Mouse (Mus musculus) intestine, embryonic 15.5 days (tissue): ENCODE results near the gene Phldb1. TPM values are rescaled to one million over a fixed set of nuclear protein-coding genes. Genes with fewer than 3 reads are reported as not detected.

Experiments
- ATAC-seq: fragments of 200-750 bp; cut with Nextera tagmentation; 2 replicates; pipeline ENCODE4 v1.8.0; 2017; ENCODE audit warnings: moderate TSS enrichment, moderate library complexity
- H3K27ac ChIP-seq: fragments of 300-500 bp; sonication (generic); 2 replicates; pipeline ENCODE4 v1.5.1; 2015; ENCODE audit warnings: mild to moderate bottlenecking, inconsistent platforms
- H3K27me3 ChIP-seq: fragments of 300-500 bp; sonication (generic); replicated peaks from 2 replicates; pipeline ENCODE4 v1.6.1; 2015; ENCODE audit warnings: inconsistent platforms
- H3K36me3 ChIP-seq: fragments of 300-500 bp; sonication (generic); 2 replicates; pipeline ENCODE4 v1.6.1; 2015; ENCODE audit warnings: inconsistent platforms
- H3K4me1 ChIP-seq: fragments of 300-500 bp; sonication (generic); replicated peaks from 2 replicates; pipeline ENCODE4 v1.6.1; 2015; ENCODE audit warnings: inconsistent platforms
- H3K4me2 ChIP-seq: fragments of 300-500 bp; sonication (generic); replicated peaks from 2 replicates; pipeline ENCODE4 v1.6.1; 2015; ENCODE audit warnings: mild to moderate bottlenecking, inconsistent platforms
- H3K4me3 ChIP-seq: fragments of 300-500 bp; sonication (generic); replicated peaks from 2 replicates; pipeline ENCODE4 v1.5.1; 2015; ENCODE audit warnings: inconsistent platforms
- H3K9ac ChIP-seq: fragments of 300-500 bp; sonication (generic); 2 replicates; pipeline ENCODE4 v1.6.1; 2015; ENCODE audit warnings: inconsistent platforms
- H3K9me3 ChIP-seq: fragments of 300-500 bp; sonication (generic); 2 replicates; pipeline ENCODE4 v1.6.1; 2016; ENCODE audit warnings: inconsistent platforms
- WGBS: fragments of 180-500 bp; shearing (Covaris S2); methylation state at CpG from one replicate; pipeline ENCODE4 v1.1.7; 2015; 5-methylcytosine and 5-hydroxymethylcytosine counted together
- polyA plus RNA-seq: library from polyadenylated mRNA; unstranded; fragments of >200 nt; fragmentation: Nextera tagmentation; extraction: Ambion mirVana; gene quantifications from 2 replicates; pipeline ENCODE4 v1.2.1, GENCODE M21; 2015

Phldb1 gene
- polyA plus RNA-seq, 1 experiment from 2014 or later, result 18.9 TPM

DNA sequence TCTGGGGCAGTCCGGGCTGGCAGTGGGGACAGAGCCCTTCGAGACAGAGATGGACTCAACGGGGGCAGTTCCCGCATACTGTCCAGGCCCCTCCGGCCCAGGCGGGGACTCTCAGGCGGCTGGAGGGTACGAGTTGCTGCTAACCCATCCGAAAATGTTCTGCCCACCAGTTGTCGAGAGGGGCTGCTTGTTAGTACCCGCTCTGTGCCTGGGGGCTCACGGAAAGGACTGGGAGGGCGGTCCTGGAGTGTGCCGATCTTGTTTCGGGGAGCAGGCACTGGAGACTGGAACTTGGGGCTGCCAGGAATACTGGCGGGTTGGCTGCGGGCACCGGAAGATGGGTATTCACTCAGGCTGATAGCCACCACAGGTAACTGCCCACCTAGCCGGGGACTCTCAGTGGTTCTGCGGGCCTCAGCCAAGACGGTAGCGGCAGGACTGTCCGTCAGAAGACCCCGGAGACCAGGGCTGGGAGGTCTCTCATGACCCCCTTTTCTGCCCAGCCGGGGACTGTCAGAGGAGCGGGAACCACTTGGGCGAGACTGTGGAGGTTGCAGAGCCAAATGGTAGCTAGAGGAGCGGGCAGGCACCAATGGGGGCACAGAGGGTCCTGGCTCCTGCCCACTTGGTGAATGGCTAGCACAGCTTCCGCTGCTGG, 19.2 kb downstream of the Phldb1 start:
- H3K27me3 ChIP-seq, result no peaks in the 10 kb centered on the region
- H3K9me3 ChIP-seq, result no peaks in the 10 kb centered on the region
- peaks cover 25% of the 10 kb centered on the region for H3K4me1 ChIP-seq
- 0 out of 2 replicates have a peak, but pooled peaks cover 11% of the 10 kb centered on the region for H3K36me3 ChIP-seq
- no peak overlapping the region for H3K27ac ChIP-seq
- no peak overlapping the region for H3K9ac ChIP-seq
- no peak overlapping the region for H3K4me3 ChIP-seq
- WGBS, result 96% methylated on average over 29 of the region's 29 CpGs
- ATAC-seq, result no peak
- no peak overlapping the region for H3K4me2 ChIP-seq

DNA sequence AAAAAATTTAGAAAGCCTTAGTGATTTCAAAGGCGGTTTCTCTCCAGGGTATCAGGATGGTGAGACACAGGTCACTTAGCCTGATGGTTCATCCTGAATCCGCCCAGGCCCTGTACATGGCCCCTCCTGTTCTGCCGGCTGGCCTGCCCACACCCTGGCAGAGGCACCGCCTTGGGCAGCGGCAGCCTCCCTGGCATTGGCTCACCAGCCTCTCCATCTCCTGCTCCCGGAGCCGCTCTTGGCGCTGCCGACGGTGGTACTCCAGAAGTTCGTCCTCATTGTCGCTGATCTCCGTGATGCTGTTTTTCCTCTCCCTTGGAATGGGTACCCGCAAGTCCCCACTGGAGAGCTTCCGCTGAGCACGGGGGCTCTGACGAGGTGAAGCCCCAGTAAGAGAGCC, 19.9 kb downstream of the Phldb1 start:
- peaks cover 18% of the 10 kb centered on the region for H3K4me1 ChIP-seq
- no peaks in the 10 kb centered on the region for H3K9me3 ChIP-seq
- H3K27ac ChIP-seq, result no peak overlapping the region
- no peak overlapping the region for H3K4me3 ChIP-seq
- WGBS, result 89% methylated on average over 17 of the region's 17 CpGs
- 0 out of 2 replicates have a peak, but pooled peaks cover 11% of the 10 kb centered on the region for H3K36me3 ChIP-seq
- no peak for ATAC-seq
- H3K9ac ChIP-seq, result no peak overlapping the region
- no peak overlapping the region for H3K4me2 ChIP-seq
- H3K27me3 ChIP-seq, result no peaks in the 10 kb centered on the region

GRCm38 (mm10) chr9:44713574-44713973, 21.4 kb downstream of the Phldb1 start:
- no peak overlapping the region for H3K9ac ChIP-seq
- no peaks in the 10 kb centered on the region for H3K27me3 ChIP-seq
- no peak for ATAC-seq
- no peaks in the 10 kb centered on the region for H3K9me3 ChIP-seq
- 0 out of 2 replicates have a peak, but pooled peaks cover 11% of the 10 kb centered on the region for H3K36me3 ChIP-seq
- H3K4me1 ChIP-seq, result peaks cover 25% of the 10 kb centered on the region
- no peak overlapping the region for H3K4me2 ChIP-seq
- H3K4me3 ChIP-seq, result no peak overlapping the region
- no peak overlapping the region for H3K27ac ChIP-seq
- 60% methylated on average over 2 of the region's 2 CpGs for WGBS

DNA sequence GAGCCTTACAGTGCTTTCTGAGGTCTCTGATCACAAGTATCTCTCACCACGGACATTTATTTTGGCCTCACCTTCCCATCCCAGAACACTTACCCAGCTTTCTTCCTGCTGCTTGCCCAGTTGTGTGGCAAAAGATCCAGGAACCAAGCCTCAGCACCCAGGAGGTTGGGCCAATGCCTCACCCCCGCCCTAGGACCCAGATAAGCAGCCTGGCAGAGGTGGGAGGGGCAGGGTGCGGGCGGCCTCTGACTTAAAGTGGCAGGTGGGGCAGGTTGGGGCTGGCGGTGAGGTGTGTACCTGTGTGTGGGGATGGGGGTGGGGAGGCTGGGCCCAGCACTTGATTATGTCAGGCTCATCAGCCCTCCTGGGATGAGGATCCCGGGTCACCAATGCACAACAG, 21.9 kb downstream of the Phldb1 start:
- WGBS, result 73% methylated on average over 6 of the region's 6 CpGs
- H3K27me3 ChIP-seq, result no peaks in the 10 kb centered on the region
- peaks cover 29% of the 10 kb centered on the region for H3K4me1 ChIP-seq
- H3K27ac ChIP-seq, result no peak overlapping the region
- ATAC-seq, result peak; percentile 48; the same call in 1 of the 2 replicates
- no peak overlapping the region for H3K4me3 ChIP-seq
- H3K9me3 ChIP-seq, result no peaks in the 10 kb centered on the region
- no peak overlapping the region for H3K9ac ChIP-seq
- no peak overlapping the region for H3K4me2 ChIP-seq
- 0 out of 2 replicates have a peak, but pooled peaks cover 11% of the 10 kb centered on the region for H3K36me3 ChIP-seq

- Histone ChIP-seq H3K27ac (no peak overlapping the region), H3K9ac (no peak overlapping the region), H3K27me3 (no peaks in the 10 kb centered on the region), H3K4me1 (peaks cover 32% of the 10 kb centered on the region), H3K4me2 (no peak overlapping the region), H3K9me3 (no peaks in the 10 kb centered on the region), H3K4me3 (no peak overlapping the region), H3K36me3 (0 out of 2 replicates have a peak, but pooled peaks cover 9% of the 10 kb centered on the region)
- 66% methylated on average over 17 of the region's 17 CpGs for WGBS
- ATAC-seq, result no peak
These were observed 23.4 kb downstream of the Phldb1 start for GRCm38 (mm10) chr9:44711602-44712001.

DNA sequence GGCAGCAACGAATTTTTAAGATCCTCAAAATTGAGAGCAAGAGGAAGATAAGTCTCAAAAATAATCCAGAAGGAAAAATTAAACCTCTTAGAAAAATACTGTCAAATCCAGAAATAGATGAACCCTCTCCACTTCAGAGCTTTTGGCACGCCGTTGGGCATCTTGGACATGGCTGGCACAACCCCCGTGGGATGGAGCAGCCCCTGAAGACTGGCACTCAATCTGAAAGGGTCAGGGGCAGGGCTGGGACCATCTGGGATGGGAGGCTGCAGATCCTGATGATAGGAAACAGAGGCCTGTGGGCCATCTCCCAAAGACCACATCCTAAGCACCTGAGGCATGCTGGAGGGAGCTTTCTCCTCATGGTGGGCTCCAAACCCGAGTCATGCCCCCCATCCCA, 24.8 kb downstream of the Phldb1 start:
- WGBS, result 81% methylated on average over 5 of the region's 5 CpGs
- 0 out of 2 replicates have a peak, but pooled peaks cover 2% of the 10 kb centered on the region for H3K36me3 ChIP-seq
- no peak for ATAC-seq

DNA sequence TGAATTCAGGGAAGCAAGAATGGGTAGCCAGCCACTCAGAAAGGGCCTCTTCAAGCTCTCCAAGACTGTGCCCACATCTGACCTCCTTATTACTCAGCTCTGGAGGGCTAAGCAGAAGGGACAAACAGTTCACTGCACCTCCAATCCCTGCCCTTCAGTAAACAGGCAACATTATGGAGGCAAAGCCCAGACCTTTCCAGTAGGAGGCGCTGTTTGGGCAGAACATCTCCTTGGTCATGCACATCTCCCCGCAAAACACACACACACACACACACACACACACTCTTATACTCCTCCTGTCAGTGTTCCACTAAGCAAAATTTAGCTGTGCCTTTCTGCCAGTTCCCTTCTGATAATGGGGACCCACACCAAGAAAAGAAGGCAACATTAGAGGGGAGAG, 25.4 kb downstream of the Phldb1 start:
- Histone ChIP-seq H3K36me3 (no peaks in the 10 kb centered on the region), H3K4me3 (no peak overlapping the region), H3K4me1 (peaks cover 32% of the 10 kb centered on the region), H3K27me3 (no peaks in the 10 kb centered on the region), H3K4me2 (no peak overlapping the region), H3K27ac (no peak overlapping the region), H3K9me3 (no peaks in the 10 kb centered on the region), H3K9ac (no peak overlapping the region)
- no peak for ATAC-seq
- WGBS, result 57% methylated on average over 2 of the region's 2 CpGs

More for the DNA sequence above, 24.8 kb downstream of the Phldb1 start:
- H3K4me2 ChIP-seq, result no peak overlapping the region
- H3K9ac ChIP-seq, result no peak overlapping the region
- no peak overlapping the region for H3K27ac ChIP-seq
- H3K27me3 ChIP-seq, result no peaks in the 10 kb centered on the region
- no peak overlapping the region for H3K4me3 ChIP-seq
- no peaks in the 10 kb centered on the region for H3K9me3 ChIP-seq
- H3K4me1 ChIP-seq, result peaks cover 32% of the 10 kb centered on the region

DNA sequence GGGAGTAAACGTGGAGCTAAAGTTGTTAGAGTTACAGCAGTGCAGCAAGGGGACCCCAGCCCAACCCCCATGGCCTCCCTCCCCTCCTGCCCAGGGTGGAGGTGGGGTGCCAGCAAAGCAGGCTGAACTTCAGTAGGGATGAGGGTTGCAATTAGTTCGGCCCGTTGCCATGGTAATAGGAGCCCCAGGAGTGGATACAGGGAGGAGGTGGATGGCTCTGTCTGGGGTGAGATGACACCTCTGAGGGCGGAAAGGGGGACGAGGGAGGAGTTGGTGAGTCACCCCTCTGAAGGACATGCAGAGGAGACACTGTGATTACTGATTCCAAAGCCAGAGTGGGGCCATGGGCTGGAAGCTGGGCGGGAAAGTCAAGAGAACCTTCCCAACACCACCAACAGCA, 26.1 kb downstream of the Phldb1 start:
- Histone ChIP-seq H3K4me1 (peaks cover 32% of the 10 kb centered on the region), H3K9ac (peak overlapping the region; percentile 45; the same call in 1 of the 2 replicates), H3K4me3 (peak overlapping the region; percentile 44), H3K27ac (no peak overlapping the region), H3K36me3 (no peaks in the 10 kb centered on the region), H3K4me2 (peak overlapping the region; percentile 88), H3K27me3 (no peaks in the 10 kb centered on the region), H3K9me3 (no peaks in the 10 kb centered on the region)
- no peak; the same call in 1 of the 2 replicates for ATAC-seq
- 27% methylated on average over 6 of the region's 6 CpGs for WGBS

DNA sequence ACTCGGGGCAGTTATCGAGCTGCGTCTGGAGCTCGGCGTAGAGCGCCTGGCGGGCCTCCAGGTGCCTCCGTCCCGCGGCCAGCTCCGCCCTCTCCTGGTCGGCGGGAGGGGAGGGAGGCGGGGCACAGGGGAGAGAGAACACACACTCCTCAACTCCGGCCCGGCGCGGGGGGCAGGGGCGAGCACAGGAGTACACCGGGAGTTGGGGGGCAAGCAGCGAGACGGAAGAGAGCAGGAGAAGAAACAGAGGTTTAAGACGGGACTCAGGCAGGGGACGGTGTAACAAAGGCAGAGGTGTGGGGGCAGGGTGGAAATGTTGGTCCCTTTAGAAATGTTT, 26.6 kb downstream of the Phldb1 start:
- WGBS, result 5% methylated on average over 22 of the region's 24 CpGs

DNA sequence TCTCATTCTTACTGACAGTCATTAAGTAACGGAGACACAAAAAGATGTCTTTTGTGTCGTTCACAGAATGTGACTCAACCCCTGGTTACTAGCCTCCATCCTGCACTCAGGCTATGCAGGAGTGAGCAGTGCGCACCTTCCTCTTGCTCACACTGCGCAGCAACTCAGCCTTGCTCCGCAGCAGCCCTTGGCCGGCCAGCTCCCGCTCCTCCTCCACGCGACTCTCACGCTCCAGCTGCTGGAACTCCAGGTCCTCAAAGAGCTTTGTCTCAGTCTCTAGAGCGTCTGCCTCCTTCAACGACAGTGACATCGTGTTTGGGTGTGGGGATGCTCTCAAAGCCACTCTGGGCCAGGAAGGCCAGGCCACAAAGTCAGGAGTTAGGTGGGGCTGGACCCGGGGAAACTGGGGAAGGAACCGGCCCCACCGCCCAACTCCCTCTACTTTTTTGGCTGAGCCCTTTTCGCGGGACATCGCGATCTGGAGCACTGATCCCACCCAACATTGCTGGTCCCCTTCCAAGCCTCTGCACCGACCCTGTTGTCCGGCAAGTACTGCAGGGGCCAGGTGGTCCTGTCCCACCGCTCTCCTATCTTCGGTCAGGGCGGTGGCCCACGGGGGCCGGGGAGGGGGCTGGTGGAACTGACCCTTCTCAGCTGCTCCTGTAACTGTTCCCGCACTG, 27.1 kb downstream of the Phldb1 start:
- WGBS, result 23% methylated on average over 28 of the region's 28 CpGs
- Histone ChIP-seq H3K4me1 (peaks cover 23% of the 10 kb centered on the region), H3K4me2 (peak overlapping the region; percentile 88), H3K27me3 (no peaks in the 10 kb centered on the region), H3K27ac (peak overlapping the region; percentile 57; the same call in 1 of the 2 replicates), H3K36me3 (no peaks in the 10 kb centered on the region; the same call in 1 of the 2 replicates), H3K9ac (peak overlapping the region; percentile 45), H3K9me3 (no peaks in the 10 kb centered on the region), H3K4me3 (peak overlapping the region; percentile 44)
- ATAC-seq, result peak; percentile 27

More for the DNA sequence above, 26.6 kb downstream of the Phldb1 start:
- Histone ChIP-seq H3K27ac (peak overlapping the region; percentile 57; the same call in 1 of the 2 replicates), H3K4me1 (peaks cover 28% of the 10 kb centered on the region), H3K27me3 (no peaks in the 10 kb centered on the region), H3K36me3 (no peaks in the 10 kb centered on the region; the same call in 1 of the 2 replicates), H3K4me2 (peak overlapping the region; percentile 88), H3K4me3 (peak overlapping the region; percentile 44), H3K9ac (peak overlapping the region; percentile 45), H3K9me3 (no peaks in the 10 kb centered on the region)
- peak; percentile 90 for ATAC-seq

DNA sequence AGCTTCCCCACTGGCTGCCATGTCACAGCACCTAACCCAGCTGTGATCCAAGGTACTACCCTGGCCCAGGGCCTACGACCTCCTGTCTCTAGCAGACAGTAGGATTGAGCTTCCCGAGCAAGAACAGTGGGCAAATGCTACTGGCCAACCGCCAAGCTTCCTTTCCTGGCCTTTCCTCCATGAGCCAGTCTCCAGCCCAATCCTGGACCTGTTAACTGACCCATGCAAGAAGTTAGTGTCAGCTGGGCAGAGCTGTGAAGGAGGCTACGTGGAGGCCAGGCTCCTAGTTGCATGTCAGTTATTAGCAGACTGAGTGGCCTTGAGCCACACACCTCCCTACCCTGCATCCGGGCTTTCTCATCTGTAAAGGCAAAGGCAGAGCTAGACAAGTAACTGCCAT, 35.3 kb downstream of the Phldb1 start:
- H3K4me1 ChIP-seq, result no peaks in the 10 kb centered on the region
- no peaks in the 10 kb centered on the region for H3K9me3 ChIP-seq
- no peaks in the 10 kb centered on the region for H3K27me3 ChIP-seq
- H3K27ac ChIP-seq, result no peak overlapping the region
- no peak overlapping the region for H3K4me3 ChIP-seq
- H3K4me2 ChIP-seq, result no peak overlapping the region
- no peaks in the 10 kb centered on the region; the same call in none of the 2 replicates for H3K36me3 ChIP-seq
- no peak for ATAC-seq
- H3K9ac ChIP-seq, result no peak overlapping the region
- WGBS, result 84% methylated on average over 5 of the region's 5 CpGs

DNA sequence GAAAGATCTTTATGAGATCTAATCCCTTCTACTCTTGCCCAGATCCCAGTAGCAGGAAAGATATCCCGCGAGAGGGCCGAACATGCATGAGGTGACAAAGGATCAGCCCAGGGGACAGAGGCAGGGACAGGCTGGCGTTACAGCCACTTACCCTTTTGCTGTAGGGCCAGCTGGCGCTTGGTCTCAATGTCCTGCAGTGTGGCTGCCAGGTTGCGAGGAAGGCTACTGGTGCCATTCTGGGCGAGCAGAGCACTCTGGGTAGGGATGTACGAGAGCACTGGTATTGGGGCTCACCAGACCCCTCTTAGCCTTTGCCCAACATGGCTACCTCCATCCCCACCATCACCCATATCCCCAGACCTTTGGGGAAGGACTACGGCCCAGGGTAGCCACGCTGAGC, 35.8 kb downstream of the Phldb1 start:
- no peaks in the 10 kb centered on the region for H3K27me3 ChIP-seq
- WGBS, result 90% methylated on average over 10 of the region's 10 CpGs
- no peak overlapping the region for H3K4me2 ChIP-seq
- no peak overlapping the region for H3K27ac ChIP-seq
- no peaks in the 10 kb centered on the region for H3K9me3 ChIP-seq
- no peak overlapping the region for H3K4me3 ChIP-seq
- ATAC-seq, result no peak
- H3K4me1 ChIP-seq, result no peaks in the 10 kb centered on the region
- peaks cover under 1% of the 10 kb centered on the region for H3K36me3 ChIP-seq
- no peak overlapping the region for H3K9ac ChIP-seq
